Mouse (Mus musculus) left cerebral cortex, postnatal 25 days (tissue): ENCODE measurements at regions not wholly inside any gene's neighbourhood (a gene's known extent, or its start where the extent isn't known, plus 50 kb on each side); places are given as distances from the start of the nearest gene placed in this dataset.
"Not testable (repeated sequence)": the region's sequence is repeated elsewhere in the genome, so short reads cannot be mapped to it uniquely, and the experiment has no call there.

Source experiments
- DNase-seq, 2 experiments: peaks; one replicate each; pipeline ENCODE4 v3.0.0; 2022; ENCODE audit warnings: low spot score in 2 of 2, mixed read lengths in 1 of 2
- intact Hi-C: fragments of 180-260 bp; cut with DNase I; formaldehyde crosslinking; loops from one replicate; pipeline ENCODE4 v1.15.1; 2025

GRCm38 (mm10) chr14:45799286-45799685 is 141.3 kb upstream of the Ddhd1 start:
- no peak for DNase-seq
- intact Hi-C loops: no loop called here

DNA sequence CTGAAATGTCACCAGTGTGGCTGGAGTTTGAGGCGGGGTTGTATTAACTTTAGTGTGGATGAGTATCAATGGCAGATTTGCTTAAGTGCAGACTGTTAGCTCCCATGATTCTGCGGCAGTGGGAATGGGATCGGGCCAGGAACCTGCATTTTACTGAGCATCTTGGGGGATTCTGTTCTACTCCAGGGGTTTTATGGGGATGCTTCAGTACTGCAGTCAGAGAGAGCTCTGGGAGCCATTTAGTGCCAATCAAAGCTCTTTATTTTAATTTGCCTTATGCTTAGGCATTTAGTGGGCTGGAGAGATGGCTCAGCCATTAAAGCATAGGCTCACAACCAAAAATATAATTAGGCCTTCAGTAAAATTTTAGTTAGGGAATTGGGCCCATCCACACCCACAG is 148.0 kb upstream of the Ddhd1 start:
- intact Hi-C loops: no loop called here
- DNase-seq: peak in 1 of 2 experiments; percentile 7

GRCm38 (mm10) chr14:45806726-45807280 is 148.9 kb upstream of the Ddhd1 start:
- no peak for DNase-seq
- intact Hi-C loops: no loop called here

DNA sequence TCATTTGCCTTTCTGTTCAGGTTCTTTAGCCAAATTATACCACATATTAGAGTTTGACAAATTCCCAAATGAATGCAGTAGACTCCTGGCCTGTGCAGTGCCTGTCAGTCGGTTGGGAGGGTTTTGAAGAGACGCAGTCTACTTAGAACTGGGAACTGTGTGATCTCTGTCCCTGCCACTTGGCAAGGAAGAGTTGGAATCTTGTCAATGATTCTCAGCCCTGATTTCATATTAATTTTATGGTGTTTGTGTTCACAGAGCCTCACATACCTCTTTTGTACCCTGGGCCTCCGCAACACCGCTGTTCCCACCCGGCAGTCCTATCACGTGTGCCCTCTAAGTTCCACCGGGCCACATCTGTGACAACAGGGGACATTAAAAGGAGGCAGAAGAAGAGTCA is 149.8 kb upstream of the Ddhd1 start:
- intact Hi-C loops: no loop called here
- DNase-seq: no peak

- intact Hi-C loops: no loop called here
Measured at GRCm38 (mm10) chr14:45809491-45809890, 151.5 kb upstream of the Ddhd1 start.

GRCm38 (mm10) chr14:45810101-45810500 is 152.2 kb upstream of the Ddhd1 start:
- DNase-seq: no peak
- intact Hi-C loops: no loop called here

More at GRCm38 (mm10) chr14:45809491-45809890, 151.5 kb upstream of the Ddhd1 start:
- no peak for DNase-seq

DNA sequence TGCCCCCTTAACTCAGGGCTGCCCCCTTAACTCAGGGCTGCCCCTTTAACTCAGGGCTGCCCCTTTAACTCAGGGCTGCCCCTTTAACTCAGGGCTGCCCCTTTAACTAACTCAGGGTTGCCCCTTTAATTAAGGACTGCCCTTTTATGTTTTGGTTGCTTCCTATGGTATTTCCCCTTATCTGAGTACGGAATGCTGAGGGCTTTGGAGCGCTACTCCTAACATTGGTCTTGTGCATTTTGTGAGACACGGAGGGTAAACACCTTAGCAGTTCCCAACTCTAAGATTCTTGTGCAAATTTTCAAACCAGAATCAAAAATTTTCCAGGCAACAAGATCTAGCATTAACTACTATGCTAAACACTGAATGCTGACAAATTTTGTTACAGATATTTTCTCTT is 152.7 kb upstream of the Ddhd1 start:
- intact Hi-C loops: no loop called here
- DNase-seq: no peak

- DNase-seq: no peak
- intact Hi-C loops: no loop called here
Measured at GRCm38 (mm10) chr14:45815598-45815997, 157.7 kb upstream of the Ddhd1 start.

DNA sequence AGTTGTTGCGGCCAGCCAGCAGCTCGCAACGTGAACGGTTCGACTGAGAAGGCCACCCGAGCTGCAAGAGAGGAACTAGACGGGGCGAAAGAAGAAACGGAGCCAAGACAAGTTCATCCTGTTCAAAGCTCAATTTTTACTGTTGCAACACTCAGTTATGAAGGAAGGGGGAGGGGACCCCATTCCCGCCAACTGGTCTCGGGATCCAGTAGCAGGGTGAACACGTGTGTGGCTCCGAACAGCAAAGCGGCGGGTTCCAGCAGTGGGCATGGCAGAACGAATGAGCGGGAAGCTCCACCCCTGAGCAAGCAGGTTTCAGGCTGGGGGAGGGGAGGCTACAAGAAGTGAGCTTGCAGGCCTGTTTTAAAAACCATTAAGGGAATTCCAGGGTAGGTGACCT is 158.7 kb upstream of the Ddhd1 start:
- DNase-seq, intact Hi-C loops: not testable (repeated sequence)

- intact Hi-C loops: no loop called here
- no peak for DNase-seq
Measured at GRCm38 (mm10) chr14:45817756-45818155, 159.8 kb upstream of the Ddhd1 start.

- DNase-seq: no peak
- intact Hi-C loops: no loop called here
Measured at GRCm38 (mm10) chr14:45824601-45825000, 166.7 kb upstream of the Ddhd1 start.

GRCm38 (mm10) chr14:45826023-45826422 is 168.1 kb upstream of the Ddhd1 start:
- DNase-seq: no peak
- intact Hi-C loops: no loop called here

- no peak for DNase-seq
- intact Hi-C loops: no loop called here
Measured at GRCm38 (mm10) chr14:45827096-45827495, 169.2 kb upstream of the Ddhd1 start.

DNA sequence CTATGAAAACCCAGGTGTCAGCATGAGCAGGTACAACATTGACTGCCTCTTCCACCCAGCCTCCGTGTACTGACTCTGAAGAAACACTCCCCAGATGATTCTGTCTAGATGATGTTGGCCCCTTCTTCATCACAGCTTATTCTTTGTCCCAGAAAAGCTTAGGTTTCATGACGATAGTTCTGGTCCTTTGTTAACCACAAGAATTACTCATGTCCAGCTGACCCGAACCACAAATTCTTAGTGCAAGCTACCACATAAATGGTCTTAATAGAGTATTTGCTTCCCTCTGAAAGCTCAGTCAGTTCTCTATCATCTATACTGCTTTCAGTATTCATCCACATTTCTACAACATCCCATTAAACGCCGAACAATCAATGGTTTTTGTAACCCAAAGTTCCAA is 172.5 kb upstream of the Ddhd1 start:
- DNase-seq: no peak
- intact Hi-C loops: no loop called here

DNA sequence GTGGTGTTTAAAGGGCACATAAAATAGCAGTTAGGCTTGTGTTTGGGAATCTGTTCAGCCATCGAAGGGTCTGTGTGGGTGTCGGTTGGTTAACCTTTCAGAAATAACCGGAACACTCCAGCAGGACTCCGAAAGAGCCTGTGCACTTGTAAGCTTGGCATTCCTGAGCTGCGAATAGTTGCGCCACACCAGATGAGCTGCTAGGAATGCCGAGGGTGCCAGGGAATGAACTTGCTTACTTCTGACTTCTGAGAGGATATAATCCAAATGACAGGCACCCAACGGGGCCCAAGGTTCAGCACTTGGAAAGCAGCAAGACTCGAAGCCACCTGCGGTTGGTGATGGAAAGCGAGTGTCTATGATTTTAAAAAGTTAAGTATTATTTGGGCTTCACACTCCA is 179.1 kb upstream of the Ddhd1 start:
- intact Hi-C loops: no loop called here
- DNase-seq: peak in 1 of 2 experiments; percentile 2

DNA sequence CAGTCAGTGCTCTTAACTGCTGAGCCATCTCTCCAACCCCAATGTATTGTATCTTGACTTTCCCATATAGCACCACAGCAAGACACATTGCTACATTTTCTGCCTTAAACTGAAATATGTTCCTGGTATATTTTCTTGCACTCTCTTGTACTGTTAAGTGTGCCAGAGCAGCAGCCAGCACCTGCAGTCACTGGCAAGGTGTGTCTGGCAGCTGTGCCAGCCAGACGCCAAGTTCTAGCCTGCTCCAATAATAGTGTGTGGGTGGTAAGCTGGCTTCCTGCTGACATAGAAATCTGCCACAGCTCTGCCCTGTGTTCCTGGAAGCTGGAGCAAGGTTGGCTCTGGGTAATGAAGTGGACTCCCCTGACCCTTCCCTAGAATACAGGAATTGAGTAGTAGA is 185.9 kb upstream of the Ddhd1 start:
- peak; percentile 2 for DNase-seq
- intact Hi-C loops: no loop called here

GRCm38 (mm10) chr14:45850588-45850987 is 192.6 kb upstream of the Ddhd1 start:
- intact Hi-C loops: no loop called here
- DNase-seq: no peak

- intact Hi-C loops: loop anchor here (10.0 kb wide), 2 partner anchors 686 to 846 kb away; no protein-coding TSS in a partner anchor
Measured at GRCm38 (mm10) chr14:45878428-45878827, 220.5 kb upstream of the Ddhd1 start.

GRCm38 (mm10) chr14:45920783-45921182 is 262.8 kb upstream of the Ddhd1 start:
- intact Hi-C loops: no loop called here
- DNase-seq: no peak

More at GRCm38 (mm10) chr14:45878428-45878827, 220.5 kb upstream of the Ddhd1 start:
- peak; percentile 44 to 52 for DNase-seq

DNA sequence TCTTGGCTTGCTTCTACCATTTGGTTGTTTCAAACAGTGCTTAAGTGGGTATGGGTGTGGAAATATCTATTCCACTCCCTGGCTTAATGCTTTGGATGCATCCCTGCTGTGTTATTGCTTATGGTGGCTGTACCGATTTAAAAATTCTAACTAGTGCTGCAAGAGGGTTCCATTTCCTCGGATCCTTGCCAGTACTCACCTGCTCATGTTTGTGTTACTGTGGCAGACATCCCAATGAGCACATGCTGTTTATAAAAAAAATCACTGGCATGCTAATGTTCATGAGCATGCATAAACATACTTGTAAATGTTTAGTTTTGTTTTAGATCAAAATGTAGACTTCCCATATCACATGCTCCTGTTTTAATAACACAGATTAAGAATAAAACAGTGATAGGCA is 285.6 kb upstream of the Ddhd1 start:
- intact Hi-C loops: no loop called here
- no peak for DNase-seq

DNA sequence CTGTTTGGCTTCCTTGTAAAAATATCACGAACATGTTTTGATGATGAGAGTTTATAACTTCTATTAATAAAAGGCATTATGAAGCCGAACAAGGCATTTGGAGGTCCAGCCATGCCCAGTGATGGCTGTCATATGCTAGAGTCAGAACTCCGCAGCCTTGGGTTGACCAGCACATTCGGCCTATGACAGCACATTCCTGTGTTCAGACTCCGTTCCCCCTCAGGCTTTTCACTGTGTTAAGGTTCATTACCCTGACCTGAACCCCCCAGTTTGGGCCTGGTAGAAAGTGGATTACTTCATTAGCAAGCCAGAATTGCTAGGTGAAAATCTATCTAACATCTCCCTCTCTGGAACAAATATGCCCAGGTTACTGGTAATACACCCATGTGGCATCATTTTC is 286.2 kb upstream of the Ddhd1 start:
- intact Hi-C loops: no loop called here
- DNase-seq: no peak

- DNase-seq: no peak
- intact Hi-C loops: no loop called here
Measured at GRCm38 (mm10) chr14:45944506-45944905, 286.6 kb upstream of the Ddhd1 start.
